Mouse (Mus musculus) midbrain, embryonic 10.5 days (tissue): ENCODE data around the gene Kifc5b. TPM values are rescaled to one million over a fixed set of nuclear protein-coding genes. Genes with fewer than 3 reads are reported as not detected.

Source experiments
- DNase-seq: peaks from one replicate; pipeline ENCODE4 v3.0.0-alpha.2; 2017; ENCODE audit warnings: low spot score
- H3K27ac ChIP-seq: fragments of 300-500 bp; sonication (generic); replicated peaks from 2 replicates; pipeline ENCODE4 v1.5.1; 2016; ENCODE audit warnings: mild to moderate bottlenecking
- H3K27me3 ChIP-seq: fragments of 300-500 bp; sonication (generic); 2 replicates; pipeline ENCODE4 v1.6.1; 2016; ENCODE audit warnings: low read depth, mild to moderate bottlenecking; ENCODE audit not compliant: poor library complexity, severe bottlenecking
- H3K36me3 ChIP-seq: fragments of 300-500 bp; sonication (generic); 2 replicates; pipeline ENCODE4 v1.6.1; 2016; ENCODE audit warnings: mild to moderate bottlenecking, moderate library complexity
- H3K4me1 ChIP-seq: fragments of 300-500 bp; sonication (generic); 2 replicates; pipeline ENCODE4 v1.6.1; 2016
- H3K4me3 ChIP-seq: fragments of 300-500 bp; sonication (generic); 2 replicates; pipeline ENCODE4 v1.5.1; 2016; ENCODE audit warnings: mild to moderate bottlenecking, moderate library complexity
- H3K9me3 ChIP-seq: fragments of 300-500 bp; sonication (generic); replicated peaks from 2 replicates; pipeline ENCODE4 v1.6.1; 2016; ENCODE audit warnings: mild to moderate bottlenecking
- WGBS: fragments of 180-500 bp; shearing (Covaris S2); methylation state at CpG from one replicate; pipeline ENCODE4 v1.1.7; 2016; 5-methylcytosine and 5-hydroxymethylcytosine counted together
- polyA plus RNA-seq: library from polyadenylated mRNA; unstranded; fragments of >200 nt; fragmentation: Nextera tagmentation; extraction: Ambion mirVana; gene quantifications from 2 replicates; pipeline ENCODE4 v1.2.1, GENCODE M21; 2016

Gene Kifc5b
- polyA plus RNA-seq, 1 experiment from 2014 or later, result 12.1 TPM

- H3K9me3 ChIP-seq, result no peaks in the 10 kb centered on the region
- H3K36me3 ChIP-seq, result peaks cover 28% of the 10 kb centered on the region
- WGBS, result under 1% methylated on average over 23 of the region's 23 CpGs
- peak; percentile 28 for DNase-seq
- H3K4me1 ChIP-seq, result peaks cover 75% of the 10 kb centered on the region
- peak overlapping the region; percentile 80 for H3K4me3 ChIP-seq
- 0 out of 2 replicates have a peak, but pooled peaks cover 12% of the 10 kb centered on the region for H3K27me3 ChIP-seq
- H3K27ac ChIP-seq, result peak overlapping the region; percentile 87
Measured at GRCm38 (mm10) chr17:26951952-26952877, 35.3 kb downstream of the Kifc5b start.

DNA sequence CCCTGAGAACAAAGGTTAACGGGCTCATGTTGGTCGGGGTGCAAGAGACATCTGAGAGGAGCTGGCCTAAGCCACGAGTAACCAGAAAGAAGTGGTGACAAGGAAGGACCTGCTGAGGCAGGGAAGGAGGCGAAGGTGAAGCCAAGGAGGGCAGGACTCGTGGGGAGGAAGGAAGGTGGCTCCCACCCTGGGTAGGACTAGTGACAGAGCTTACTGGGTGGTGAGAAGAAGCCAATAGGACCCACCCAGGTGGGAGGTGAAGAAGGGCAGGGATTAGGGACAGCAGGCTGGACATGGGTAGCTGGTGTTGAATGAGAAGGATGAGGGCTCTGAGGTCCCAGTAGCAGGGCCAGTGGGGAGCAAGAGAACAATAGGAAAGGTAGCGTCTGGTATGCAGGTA lies 36.3 kb downstream of the Kifc5b start:
- Histone ChIP-seq H3K9me3 (no peaks in the 10 kb centered on the region), H3K27ac (peak overlapping the region; percentile 87), H3K4me3 (peak overlapping the region; percentile 80), H3K36me3 (peaks cover 38% of the 10 kb centered on the region), H3K27me3 (0 out of 2 replicates have a peak, but pooled peaks cover 12% of the 10 kb centered on the region), H3K4me1 (peaks cover 66% of the 10 kb centered on the region)
- 15% methylated on average over 6 of the region's 6 CpGs for WGBS
- no peak for DNase-seq

DNA sequence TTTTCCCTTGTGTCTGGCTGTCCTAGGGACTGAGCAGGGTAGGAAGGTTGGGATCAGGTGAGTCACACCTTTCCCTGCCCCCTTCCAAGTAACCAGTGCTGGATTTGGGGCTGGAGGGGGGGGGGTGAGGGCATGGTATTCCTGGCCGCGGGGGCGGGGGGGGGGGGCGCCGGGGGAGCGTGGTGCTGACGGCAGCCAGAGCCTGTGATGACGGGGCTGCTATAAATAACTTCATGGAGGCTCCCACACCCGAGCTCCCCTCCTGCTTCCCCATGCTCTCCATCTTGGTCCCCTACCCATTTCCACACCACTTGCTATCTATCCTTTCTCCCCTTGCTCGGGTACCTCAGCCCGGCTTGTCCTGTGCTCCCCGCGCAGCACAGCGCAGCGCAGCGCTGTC lies 36.8 kb downstream of the Kifc5b start:
- peak overlapping the region; percentile 80 for H3K4me3 ChIP-seq
- H3K4me1 ChIP-seq, result peaks cover 62% of the 10 kb centered on the region
- peaks cover 43% of the 10 kb centered on the region for H3K36me3 ChIP-seq
- 16% methylated on average over 15 of the region's 16 CpGs for WGBS
- H3K27ac ChIP-seq, result peak overlapping the region; percentile 64
- H3K9me3 ChIP-seq, result no peaks in the 10 kb centered on the region
- H3K27me3 ChIP-seq, result 0 out of 2 replicates have a peak, but pooled peaks cover 12% of the 10 kb centered on the region
- DNase-seq, result no peak

GRCm38 (mm10) chr17:26956309-26956708 lies 39.4 kb downstream of the Kifc5b start:
- H3K4me3 ChIP-seq, result no peak overlapping the region
- WGBS, result 85% methylated on average over 5 of the region's 5 CpGs
- no peaks in the 10 kb centered on the region for H3K9me3 ChIP-seq
- DNase-seq, result no peak
- H3K27ac ChIP-seq, result no peak overlapping the region
- 0 out of 2 replicates have a peak, but pooled peaks cover 12% of the 10 kb centered on the region for H3K27me3 ChIP-seq
- peaks cover 36% of the 10 kb centered on the region for H3K4me1 ChIP-seq
- H3K36me3 ChIP-seq, result peaks cover 69% of the 10 kb centered on the region

DNA sequence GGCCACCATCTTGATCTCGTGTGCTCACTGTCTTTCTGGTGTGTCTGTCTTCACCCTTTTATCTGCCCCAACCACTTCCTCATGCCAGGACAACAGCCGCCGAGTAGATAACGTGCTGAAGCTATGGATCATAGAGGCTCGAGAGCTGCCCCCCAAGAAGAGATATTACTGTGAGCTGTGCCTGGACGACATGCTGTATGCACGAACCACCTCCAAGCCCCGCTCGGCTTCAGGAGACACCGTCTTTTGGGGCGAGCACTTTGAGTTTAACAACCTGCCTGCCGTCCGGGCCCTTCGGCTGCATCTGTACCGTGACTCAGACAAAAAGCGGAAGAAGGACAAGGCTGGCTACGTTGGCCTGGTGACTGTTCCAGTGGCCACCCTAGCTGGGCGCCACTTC lies 40.0 kb downstream of the Kifc5b start:
- Histone ChIP-seq H3K9me3 (no peaks in the 10 kb centered on the region), H3K27ac (no peak overlapping the region), H3K27me3 (0 out of 2 replicates have a peak, but pooled peaks cover 12% of the 10 kb centered on the region), H3K4me3 (no peak overlapping the region), H3K4me1 (peaks cover 30% of the 10 kb centered on the region), H3K36me3 (peaks cover 75% of the 10 kb centered on the region)
- 92% methylated on average over 18 of the region's 18 CpGs for WGBS
- no peak for DNase-seq

DNA sequence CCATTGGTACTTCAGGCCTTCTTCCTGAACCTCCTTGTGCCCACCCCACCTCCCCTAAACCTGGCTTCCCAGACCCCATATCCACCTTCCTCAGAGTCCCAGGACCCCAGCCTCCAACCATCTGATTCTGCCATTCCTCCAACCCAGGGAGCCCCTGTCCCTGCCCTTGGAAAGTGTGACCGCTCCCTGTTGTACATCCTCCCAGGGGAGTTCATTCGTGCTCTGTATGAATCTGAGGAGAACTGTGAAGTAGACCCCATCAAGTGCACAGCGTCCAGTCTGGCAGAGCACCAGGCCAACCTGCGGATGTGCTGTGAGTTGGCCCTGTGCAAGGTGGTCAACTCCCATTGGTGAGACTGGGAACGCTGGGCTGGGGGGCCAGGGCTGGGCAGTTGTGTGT lies 41.0 kb downstream of the Kifc5b start:
- H3K4me1 ChIP-seq, result peaks cover 20% of the 10 kb centered on the region
- no peaks in the 10 kb centered on the region for H3K9me3 ChIP-seq
- 0 out of 2 replicates have a peak, but pooled peaks cover 9% of the 10 kb centered on the region for H3K27me3 ChIP-seq
- H3K4me3 ChIP-seq, result no peak overlapping the region
- H3K36me3 ChIP-seq, result peaks cover 85% of the 10 kb centered on the region
- no peak overlapping the region for H3K27ac ChIP-seq
- DNase-seq, result no peak
- 95% methylated on average over 5 of the region's 5 CpGs for WGBS

DNA sequence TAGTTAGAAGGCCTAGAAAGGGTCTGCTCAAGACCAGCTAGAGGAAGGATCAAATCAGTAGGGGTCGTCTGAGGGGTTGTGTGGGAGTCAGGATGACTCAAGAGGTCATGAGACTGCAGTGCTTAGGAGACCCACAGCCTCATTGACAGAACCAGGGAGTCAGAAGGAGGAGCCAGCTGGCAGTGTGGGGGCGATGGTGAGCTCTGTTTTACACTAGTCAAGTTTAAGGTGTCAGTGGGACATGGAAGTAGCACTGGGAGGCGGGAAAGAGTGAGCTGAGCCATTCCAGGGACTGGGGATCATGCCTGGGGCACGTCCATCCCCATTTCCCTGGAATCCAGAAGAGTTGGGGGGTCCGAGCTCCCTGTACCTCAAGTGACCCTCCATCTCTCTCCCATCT lies 42.0 kb downstream of the Kifc5b start:
- no peak overlapping the region for H3K4me3 ChIP-seq
- WGBS, result 66% methylated on average over 5 of the region's 5 CpGs
- H3K27me3 ChIP-seq, result no peaks in the 10 kb centered on the region
- H3K36me3 ChIP-seq, result peaks cover 93% of the 10 kb centered on the region
- DNase-seq, result no peak
- no peaks in the 10 kb centered on the region for H3K9me3 ChIP-seq
- peaks cover 10% of the 10 kb centered on the region for H3K4me1 ChIP-seq
- no peak overlapping the region for H3K27ac ChIP-seq

GRCm38 (mm10) chr17:26959815-26960214 lies 42.9 kb downstream of the Kifc5b start:
- Histone ChIP-seq H3K4me1 (peaks cover 3% of the 10 kb centered on the region; the same call in 1 of the 2 replicates), H3K4me3 (no peak overlapping the region), H3K9me3 (no peaks in the 10 kb centered on the region), H3K27ac (no peak overlapping the region), H3K36me3 (peaks cover 99% of the 10 kb centered on the region), H3K27me3 (no peaks in the 10 kb centered on the region)
- WGBS, result 97% methylated on average over 4 of the region's 4 CpGs
- no peak for DNase-seq

DNA sequence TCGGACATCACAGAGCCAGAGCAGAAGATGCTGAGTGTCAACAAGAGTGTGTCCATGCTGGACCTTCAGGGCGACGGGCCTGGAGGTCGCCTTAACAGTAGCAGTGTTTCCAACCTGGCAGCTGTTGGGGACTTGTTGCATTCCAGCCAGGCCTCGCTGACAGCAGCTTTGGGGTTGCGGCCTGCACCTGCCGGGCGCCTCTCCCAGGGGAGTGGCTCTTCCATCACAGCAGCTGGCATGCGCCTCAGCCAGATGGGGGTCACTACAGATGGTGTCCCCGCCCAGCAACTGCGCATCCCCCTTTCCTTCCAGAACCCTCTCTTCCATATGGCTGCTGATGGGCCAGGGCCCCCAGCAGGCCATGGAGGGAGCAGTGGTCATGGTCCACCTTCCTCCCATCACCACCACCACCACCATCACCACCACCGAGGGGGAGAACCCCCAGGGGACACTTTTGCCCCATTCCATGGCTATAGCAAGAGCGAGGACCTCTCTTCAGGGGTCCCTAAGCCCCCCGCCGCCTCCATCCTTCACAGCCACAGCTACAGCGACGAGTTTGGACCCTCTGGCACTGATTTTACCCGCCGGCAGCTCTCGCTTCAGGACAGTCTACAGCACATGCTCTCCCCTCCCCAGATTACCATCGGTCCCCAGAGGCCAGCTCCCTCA lies 44.8 kb downstream of the Kifc5b start:
- Histone ChIP-seq H3K4me3 (no peak overlapping the region), H3K27me3 (no peaks in the 10 kb centered on the region), H3K4me1 (no peaks in the 10 kb centered on the region), H3K36me3 (peaks cover 99% of the 10 kb centered on the region), H3K27ac (no peak overlapping the region), H3K9me3 (no peaks in the 10 kb centered on the region)
- 94% methylated on average over 21 of the region's 21 CpGs for WGBS
- DNase-seq, result no peak

GRCm38 (mm10) chr17:26966993-26967392 lies 50.1 kb downstream of the Kifc5b start:
- Histone ChIP-seq H3K9me3 (no peaks in the 10 kb centered on the region), H3K4me3 (no peak overlapping the region), H3K36me3 (peaks cover 91% of the 10 kb centered on the region), H3K27me3 (no peaks in the 10 kb centered on the region), H3K27ac (no peak overlapping the region), H3K4me1 (peaks cover 15% of the 10 kb centered on the region)
- 89% methylated on average over 11 of the region's 11 CpGs for WGBS
- no peak for DNase-seq

- Histone ChIP-seq H3K27ac (no peak overlapping the region), H3K36me3 (peaks cover 86% of the 10 kb centered on the region), H3K4me3 (no peak overlapping the region), H3K9me3 (no peaks in the 10 kb centered on the region), H3K4me1 (peaks cover 20% of the 10 kb centered on the region), H3K27me3 (no peaks in the 10 kb centered on the region)
- no peak for DNase-seq
- 92% methylated on average over 6 of the region's 6 CpGs for WGBS
Measured at GRCm38 (mm10) chr17:26967477-26967876, 50.6 kb downstream of the Kifc5b start.

DNA sequence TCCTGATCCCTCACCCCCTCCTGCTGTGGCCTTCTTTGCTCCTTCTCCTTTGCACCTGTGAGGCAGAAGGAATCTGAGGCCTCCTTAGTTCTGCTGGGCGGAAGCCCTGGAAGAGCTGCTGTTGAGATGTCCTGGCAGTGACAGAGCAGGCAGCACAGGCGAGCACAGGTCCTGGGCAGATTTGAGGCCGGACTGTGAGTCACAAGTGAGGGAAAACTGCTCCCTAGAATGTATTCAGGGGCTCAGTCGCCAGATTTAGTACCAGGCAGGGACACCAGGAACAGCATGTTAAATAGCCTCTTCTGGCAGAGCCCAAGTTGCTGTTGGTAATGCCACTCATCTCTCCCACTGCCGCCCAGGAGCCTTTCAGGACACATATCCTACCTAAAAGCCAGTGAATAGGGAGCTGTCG lies 51.3 kb downstream of the Kifc5b start:
- no peak for DNase-seq
- WGBS, result 89% methylated on average over 6 of the region's 6 CpGs
- Histone ChIP-seq H3K36me3 (peaks cover 79% of the 10 kb centered on the region), H3K27me3 (no peaks in the 10 kb centered on the region), H3K4me1 (peaks cover 20% of the 10 kb centered on the region), H3K9me3 (no peaks in the 10 kb centered on the region), H3K27ac (no peak overlapping the region), H3K4me3 (no peak overlapping the region)

- H3K27me3 ChIP-seq, result no peaks in the 10 kb centered on the region
- H3K4me1 ChIP-seq, result peaks cover 30% of the 10 kb centered on the region
- no peak overlapping the region for H3K4me3 ChIP-seq
- peaks cover 71% of the 10 kb centered on the region for H3K36me3 ChIP-seq
- no peak for DNase-seq
- H3K9me3 ChIP-seq, result no peaks in the 10 kb centered on the region
- H3K27ac ChIP-seq, result no peak overlapping the region
- 92% methylated on average over 6 of the region's 6 CpGs for WGBS
Measured at GRCm38 (mm10) chr17:26969257-26969656, 52.4 kb downstream of the Kifc5b start.
